Mouse (Mus musculus) gastrocnemius, postnatal 25 days (tissue): ENCODE data around the gene Ppp1r9a. TPM values are rescaled to one million over a fixed set of nuclear protein-coding genes. Genes with fewer than 3 reads are reported as not detected.

Source experiments
- DNase-seq: peaks from one replicate; pipeline ENCODE4 v3.0.0; 2022
- total RNA-seq, 2 experiments: library from RNA; stranded (reverse); gene quantifications; 1 replicate in 1 of 2; 2 replicates in 1 of 2; pipeline ENCODE4 v1.2.3; 2021

Gene Ppp1r9a
- total RNA-seq, 2 experiments from 2014 or later: 3.2 to 4.0 TPM

DNA sequence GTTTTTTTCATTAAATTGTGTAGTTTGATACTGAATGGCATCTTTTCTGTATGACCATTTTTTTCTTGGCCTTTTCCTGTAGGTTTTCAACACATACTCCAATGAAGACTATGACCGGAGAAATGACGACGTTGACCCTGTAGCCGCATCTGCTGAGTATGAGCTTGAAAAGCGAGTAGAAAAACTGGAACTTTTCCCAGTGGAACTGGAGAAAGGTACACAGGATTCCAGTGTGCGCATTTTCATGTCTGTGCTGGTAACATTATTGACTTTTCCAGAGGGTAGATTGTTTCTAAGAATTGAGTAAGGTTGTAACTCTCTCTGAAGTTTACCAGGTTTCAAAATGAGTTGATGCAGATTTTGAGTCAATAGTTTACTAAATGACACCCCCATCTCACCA, 143.1 kb downstream of the Ppp1r9a start:
- no peak for DNase-seq

DNA sequence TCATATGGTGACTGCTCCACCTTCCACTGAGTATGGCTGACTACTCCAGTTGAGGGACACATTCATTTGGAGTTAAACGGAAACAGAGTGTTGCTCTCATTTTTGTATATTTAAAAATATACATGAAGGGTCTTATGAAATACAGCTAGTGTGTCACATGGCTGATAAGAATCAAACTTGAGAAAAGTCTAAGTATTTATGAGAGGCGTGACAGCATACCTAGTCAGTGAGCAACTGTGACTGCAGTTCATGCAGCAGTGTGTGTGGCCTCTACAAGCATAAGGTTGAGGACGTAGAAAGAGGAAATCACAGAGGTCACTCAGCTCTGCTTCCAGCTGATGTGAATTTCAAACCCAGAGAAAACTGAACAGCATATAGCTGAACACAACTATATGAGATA, 145.3 kb downstream of the Ppp1r9a start:
- DNase-seq: no peak

DNA sequence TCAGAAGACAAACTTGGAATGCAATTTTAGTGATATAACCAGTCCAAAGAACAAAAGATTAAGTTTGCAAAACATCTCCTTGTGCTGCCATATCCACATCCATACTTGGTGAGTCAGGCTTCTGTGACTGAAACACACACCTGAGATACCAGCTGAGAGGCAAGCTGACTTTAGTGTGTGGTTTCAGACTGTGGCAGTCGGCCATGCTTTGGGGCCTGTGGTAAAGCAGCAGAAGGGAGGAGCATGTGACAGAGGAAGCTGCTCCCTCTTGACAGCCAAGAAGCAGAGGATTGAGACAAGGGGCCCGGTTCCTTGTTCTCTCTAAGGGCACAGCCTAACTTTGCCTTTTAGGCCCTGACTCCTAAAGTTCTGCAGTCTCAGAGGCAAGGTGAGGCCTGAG, 149.6 kb downstream of the Ppp1r9a start:
- no peak for DNase-seq

DNA sequence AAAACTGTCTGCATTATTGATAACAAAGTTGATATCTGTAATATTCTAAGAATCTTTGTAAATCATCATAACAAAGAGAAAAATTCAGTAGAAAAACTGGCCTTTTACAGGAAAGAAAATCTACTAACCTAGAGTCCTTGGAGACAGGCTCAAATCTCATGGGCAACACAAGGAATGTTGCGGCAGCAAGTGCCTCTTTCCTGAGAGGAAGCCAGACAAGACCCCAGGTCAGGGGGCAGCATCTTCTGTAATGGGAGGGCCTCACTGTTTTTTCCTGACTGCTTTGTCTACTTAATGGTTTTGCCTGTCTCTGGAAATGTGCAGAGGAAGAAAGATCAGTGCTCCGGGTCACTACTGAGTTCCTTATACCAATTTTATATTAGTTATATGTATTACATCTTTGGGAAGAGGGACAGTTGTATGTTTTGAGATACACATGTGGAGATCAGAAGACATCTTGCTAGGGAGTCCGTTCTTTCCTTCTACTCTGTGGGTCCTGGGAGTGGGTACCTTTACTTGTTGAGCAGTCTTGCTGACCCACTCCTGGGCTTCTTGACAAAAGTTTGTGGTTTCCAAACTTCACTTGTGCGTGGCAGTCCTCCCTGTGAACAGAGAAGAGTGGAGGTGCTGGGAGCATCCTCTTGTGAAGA, 151.9 kb downstream of the Ppp1r9a start:
- DNase-seq: no peak

DNA sequence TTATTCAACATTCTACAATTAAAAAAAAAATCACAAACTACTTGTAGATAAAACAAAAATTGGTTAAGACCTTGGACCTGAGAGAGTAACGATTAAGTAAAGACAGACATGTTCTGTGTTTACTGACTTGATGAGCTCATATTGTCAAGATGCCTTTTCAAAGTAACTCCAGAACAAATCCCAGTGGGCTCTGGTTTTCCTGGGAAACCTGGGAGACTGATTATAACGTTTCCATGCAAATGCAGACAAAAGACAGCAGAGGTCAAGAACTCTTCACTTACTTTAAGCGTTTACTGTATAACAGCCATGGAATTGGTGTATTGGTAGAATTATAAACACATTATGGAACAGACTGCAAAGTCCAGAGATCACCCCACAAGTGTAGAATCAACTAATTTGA, 172.0 kb downstream of the Ppp1r9a start:
- no peak for DNase-seq

DNA sequence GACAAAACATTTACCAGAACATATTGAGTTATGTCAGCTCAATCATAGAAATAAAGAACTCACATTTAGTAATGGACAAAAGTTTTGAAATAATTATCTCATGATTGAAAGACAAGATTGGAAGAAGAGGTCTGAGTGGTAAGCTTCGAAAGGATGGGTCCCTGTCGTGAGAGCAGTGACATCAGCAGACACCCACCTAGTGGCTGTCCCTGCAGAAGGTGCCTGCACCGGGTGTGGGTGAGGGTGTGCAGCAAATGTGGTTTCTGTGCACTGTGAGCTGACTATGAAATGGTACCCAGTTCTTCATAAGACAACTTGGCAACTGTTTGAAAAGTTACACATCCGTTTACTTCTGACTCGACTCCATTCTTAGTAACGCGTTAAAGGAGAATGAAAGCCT, 173.0 kb downstream of the Ppp1r9a start:
- DNase-seq: no peak

DNA sequence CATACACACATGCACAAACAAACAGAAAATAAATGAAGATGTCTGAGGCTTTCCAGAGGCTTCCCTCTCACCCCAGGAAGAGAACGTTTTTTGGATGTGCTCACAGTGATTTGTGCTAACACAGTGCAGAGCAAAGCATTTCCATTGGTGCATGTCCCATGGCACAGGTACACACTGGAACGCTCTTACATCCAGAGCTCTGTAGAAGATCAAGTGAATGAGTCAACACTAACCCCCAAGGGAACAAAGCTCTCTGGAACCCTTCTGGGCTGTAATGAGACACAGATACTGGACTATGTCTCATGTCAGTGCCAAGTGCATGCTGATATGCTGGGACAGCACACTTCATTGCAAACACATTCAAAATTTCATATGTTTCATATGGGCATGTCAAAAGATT, 175.3 kb downstream of the Ppp1r9a start:
- DNase-seq: no peak

DNA sequence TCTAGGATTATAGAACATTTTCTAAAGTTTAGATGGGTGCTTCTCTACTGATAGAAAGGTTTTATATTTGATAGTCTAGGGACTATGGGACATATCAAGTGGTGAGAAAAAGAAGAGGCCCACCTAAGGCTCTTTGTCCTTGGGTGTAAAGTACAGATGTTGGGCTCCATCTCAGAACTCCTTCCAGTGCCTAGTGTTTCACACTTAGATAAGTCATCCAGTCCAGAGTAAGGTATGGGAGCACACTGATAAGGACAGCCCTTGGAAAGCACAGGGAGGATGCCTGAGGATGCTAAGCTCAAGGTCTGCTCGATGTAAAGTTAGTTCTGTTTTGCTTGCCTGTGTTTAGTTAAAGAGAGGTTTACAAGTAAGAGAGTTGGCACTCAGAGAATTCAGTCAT, 176.4 kb downstream of the Ppp1r9a start:
- no peak for DNase-seq

DNA sequence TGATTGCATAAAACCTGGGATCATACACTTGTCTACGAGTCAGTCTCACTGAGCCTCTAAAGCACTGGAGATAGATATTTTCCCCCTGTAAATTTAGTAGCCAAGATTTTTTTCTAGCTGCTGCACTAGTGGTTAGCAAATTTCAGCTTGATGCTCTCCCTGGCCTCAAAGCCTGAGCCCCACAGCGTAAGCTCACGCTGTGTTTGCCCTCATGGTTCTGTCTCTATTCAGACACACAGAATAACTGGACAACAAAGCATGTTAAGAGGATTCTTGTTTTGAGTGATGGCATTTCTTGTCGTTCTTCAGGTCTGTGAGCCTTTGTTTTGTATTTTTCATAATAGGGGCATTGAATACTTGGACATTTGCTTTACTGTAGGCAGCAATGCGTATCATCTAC, 177.4 kb downstream of the Ppp1r9a start:
- no peak for DNase-seq

DNA sequence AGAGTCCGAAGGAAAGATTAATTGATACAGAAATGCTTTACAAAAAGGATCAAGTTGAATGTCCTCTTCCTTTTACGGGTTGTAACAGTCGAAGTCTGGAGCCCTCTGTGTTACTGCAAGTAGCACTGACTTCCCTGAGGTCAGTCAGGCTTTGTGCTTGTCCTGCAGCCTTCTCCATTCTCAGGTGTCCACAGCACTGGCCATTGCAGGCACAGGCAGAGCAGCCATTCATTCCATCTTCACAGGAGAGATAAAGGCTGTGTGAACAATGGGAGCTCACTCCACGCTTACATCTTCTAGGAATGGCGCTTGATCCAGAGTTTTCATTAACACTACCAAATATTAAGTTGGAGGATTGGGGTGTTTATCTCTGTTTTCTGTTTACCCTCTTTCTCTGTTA, 177.8 kb downstream of the Ppp1r9a start:
- no peak for DNase-seq

DNA sequence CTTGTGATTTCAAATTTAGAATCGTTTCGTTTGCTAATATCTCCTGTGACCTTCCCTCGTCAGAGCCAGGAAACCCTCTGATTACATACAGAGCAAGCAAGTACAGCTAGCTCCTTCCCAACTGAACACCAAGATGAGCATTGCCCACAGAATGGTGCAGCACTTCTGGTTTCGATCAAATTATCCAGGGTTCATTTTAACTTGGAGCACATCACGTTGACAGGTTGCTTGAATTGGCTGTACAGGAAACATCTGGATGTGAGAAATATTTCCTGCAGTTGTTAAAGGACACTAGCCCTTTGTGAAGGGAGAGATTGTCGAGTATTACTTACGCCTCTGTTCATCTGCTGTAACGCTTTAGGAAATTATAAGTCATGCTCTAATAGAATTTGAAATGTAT, 178.4 kb downstream of the Ppp1r9a start:
- DNase-seq: no peak

DNA sequence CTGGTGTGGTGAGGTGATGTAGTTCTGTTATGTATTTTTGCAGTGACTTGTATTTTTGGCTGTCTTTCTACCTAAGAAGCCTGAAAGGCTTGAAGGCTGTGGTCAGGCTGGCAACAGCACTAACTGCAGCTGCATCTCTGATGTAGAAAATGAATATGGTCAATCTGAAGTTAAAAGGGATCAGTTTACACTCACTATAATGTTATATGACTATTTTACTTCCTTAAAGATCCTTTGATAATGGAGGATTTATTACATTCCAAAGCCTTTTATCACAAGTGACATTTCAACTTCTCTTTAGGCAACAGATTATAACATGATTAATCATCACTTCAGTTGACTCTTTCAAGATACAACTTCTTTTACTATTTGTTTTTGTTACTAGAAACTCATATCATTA, 179.4 kb downstream of the Ppp1r9a start:
- no peak for DNase-seq

DNA sequence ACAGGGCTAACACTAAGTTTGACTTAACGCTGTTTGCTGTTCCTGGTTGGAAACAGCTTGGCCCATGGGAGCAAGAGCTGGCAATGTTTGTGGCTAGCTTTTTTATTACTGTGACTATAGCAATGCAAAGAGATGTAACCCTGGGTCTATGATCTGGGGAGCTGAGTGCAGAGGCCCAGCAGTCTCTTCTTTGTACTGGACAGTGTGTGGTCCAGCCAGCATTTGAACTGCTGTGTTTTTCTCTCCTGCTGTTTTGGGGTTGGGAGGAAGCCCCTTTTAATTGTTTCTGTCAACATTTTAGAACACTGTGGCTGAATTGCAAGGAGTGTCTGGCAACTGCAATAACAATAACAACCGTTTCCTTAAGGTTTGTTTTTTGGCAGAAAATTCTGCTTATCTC, 180.0 kb downstream of the Ppp1r9a start:
- DNase-seq: no peak

DNA sequence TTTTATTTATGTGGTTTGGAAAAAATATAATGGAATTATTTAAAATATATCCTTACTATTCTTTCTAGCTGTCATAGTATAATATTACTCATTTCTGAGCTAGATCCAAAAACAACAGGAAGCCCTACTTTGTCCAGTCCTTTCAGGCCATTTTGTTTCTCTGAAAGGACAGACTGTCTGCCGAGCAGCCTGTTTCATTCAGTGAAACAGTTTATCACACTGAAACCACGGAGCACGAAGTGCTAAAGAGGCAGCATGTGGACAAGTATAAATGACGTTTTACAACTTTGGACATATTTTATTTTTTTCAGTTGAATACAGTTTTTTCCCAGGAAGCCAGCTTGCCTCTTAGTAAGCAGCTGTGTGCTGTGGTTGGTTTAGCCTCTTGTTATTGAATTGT, 181.2 kb downstream of the Ppp1r9a start:
- no peak for DNase-seq

DNA sequence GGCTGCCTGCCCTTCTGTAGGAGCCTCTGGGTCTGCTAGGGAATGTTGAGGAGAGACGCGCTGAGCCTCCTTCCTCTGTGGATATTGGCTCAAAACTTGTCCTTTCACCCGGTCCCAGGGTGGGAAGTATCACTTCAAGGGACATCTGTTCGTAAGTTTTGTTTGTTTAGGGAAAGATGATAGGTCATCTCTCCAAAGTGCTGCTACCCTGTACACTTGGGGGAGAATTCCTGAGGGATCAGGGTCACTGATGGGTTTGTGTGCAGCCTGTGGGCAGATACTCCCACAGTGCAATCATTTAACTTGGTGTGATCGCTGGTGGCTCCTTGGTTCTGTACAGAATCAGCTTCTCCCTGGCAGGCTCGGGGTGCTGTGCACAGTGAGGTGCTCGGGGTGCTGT, 189.2 kb downstream of the Ppp1r9a start:
- no peak for DNase-seq

DNA sequence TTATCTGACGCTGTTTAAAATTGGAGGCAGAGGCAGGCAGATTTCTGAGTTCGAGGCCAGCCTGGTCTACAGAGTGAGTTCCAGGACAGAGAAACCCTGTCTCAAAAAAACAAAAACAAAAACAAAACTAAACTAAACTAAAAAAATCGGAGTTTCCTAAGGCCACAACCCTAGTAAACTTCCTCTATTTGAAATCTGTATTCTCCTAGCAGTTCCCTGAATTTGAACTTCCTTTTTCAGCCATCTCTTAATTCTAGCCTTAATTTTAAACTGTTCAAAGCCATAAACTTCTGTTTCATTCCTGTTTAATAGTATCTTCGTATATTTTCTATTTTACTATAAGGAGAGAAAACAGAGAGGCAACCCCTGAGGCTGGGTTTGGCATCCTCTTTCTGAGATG, 190.1 kb downstream of the Ppp1r9a start:
- DNase-seq: no peak

DNA sequence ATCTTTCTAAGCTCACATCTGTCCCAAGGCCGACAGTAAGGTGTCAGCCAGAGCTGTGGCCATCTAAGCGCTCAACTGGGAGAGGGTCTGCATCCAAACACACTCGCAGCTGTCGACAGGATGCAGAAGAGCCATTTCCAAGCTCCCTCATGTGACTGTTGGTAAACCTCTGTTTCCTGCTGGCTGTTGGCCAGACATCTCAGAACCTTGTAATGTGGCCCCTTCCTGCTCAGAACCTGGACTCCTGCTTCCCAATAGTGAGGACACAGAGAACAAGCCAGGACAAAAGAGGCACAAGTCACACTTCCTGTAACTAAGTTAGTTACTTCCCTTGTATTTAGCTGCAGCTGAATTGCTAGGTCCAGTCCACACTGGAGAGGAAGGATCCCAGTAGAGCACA, 190.8 kb downstream of the Ppp1r9a start:
- peak; percentile 19 for DNase-seq

DNA sequence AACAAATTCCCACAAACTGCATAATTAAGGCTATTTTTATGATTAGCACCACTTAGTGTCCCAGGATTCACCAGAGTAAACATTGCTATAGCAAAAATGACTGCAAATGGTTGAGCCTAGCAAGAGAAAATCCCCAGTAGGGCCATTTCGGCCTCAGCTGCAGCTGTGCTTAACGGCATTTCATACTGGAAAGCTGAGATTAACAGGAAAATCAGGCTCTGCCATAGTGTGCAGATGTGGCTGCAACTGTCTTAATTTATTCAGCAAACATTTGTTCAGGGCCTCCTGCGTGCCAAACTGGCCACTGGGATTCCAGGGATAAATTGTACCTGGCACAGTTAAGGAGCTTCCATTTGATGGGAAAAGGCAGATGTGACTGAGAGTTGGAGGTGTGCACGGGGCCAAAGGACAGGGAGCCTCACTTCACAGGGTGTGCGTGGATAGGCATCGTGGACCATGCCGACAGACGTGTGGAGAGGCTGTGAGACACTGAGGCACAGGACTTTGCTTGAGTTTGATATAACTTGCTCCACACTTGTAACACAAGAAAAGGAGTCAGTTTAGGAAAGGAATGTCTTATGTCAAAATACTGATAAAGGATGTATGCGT, 192.8 kb downstream of the Ppp1r9a start:
- DNase-seq: peak; percentile 25

DNA sequence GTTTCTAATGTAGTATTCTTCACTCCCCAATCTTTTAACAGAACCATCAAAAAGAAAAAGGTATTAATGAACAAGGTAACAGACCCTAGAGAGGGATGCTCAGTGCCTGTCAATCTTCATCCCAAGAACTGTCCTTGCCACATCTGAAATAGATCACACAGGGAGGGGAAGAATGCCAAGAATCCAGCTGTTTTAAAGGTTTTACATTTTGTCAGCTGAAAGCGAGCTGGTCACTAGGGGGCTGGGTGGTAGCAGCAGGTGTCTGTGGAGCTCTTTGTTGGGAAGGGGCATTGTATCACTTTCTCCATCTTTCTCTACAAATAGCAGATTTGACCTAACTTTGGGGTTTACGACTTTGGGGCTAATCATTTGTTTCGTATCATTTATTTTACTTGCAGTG, 194.6 kb downstream of the Ppp1r9a start:
- DNase-seq: no peak

DNA sequence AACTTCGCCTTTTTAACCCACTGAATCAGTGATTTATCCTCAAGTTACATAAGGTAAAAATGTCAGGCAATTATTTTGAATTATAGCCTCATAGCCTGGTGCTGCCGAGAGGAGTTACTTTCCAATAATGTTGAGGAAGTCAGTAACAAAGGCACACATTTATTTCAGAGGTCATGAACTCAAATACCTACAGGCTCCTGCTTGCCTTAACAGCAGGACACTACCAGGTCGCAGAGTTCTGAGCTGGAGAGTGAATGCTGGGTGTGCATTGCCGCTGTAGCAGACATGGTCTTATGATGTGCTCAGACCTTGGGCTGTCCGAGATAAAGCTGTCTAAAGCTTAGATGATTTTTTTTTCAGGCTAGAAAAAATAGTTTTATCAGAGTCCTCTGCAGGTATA, 196.6 kb downstream of the Ppp1r9a start:
- no peak for DNase-seq

DNA sequence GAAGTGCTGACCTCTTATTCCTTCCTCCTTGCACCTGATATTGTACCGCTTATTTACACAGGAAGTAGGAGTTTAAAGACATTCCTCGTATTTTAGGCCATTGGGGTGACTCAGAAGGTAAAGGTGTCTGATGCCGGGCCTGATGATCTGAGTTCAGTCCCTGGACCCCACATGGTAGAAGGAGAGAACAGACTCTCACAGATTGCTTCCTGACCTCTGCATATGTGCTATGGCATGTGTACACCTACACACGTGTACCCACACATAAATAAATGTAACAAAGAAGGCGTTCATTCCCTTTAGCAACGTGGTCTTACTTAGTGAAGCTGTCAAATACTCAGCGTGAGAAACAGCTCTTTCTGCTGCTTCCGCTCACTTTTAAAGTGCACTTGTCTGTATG, 197.1 kb downstream of the Ppp1r9a start:
- no peak for DNase-seq

DNA sequence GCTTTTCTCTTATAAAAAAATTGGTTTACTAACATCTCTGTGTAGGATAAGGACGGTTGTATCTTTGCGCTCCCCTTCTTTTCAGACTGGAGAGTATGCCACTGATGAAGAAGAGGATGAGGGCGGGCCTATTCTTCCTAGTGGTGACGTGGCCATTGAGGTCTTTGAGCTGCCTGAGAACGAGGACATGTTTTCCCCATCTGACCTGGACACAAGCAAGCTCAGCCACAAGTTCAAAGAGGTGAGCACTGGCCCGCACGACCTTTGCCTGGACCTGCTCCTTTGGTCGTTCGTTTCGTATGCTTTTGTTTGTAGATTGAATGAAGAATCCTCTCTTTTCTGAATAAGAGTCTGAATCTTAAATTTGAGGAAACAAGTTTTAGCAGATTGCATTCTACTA, 197.6 kb downstream of the Ppp1r9a start:
- DNase-seq: no peak

DNA sequence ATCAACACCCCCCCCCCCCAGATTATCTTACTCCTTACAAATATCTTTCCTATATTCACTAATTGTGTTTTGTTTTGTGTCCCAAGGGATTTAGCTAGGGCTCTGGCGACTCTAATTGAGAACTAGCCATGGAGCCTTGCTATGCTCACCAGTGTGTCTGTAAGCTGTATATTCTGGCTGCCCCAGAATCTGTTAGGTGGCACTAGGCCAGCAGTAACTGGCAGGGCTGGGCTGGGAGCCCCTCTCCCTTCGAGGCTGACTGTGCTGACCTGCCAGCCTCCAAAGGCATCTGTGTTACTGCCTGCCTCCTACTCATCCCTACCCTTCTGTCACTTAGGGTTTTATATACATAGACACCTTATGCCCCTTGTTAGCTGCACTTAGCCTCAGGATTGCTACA, 200.0 kb downstream of the Ppp1r9a start:
- no peak for DNase-seq

DNA sequence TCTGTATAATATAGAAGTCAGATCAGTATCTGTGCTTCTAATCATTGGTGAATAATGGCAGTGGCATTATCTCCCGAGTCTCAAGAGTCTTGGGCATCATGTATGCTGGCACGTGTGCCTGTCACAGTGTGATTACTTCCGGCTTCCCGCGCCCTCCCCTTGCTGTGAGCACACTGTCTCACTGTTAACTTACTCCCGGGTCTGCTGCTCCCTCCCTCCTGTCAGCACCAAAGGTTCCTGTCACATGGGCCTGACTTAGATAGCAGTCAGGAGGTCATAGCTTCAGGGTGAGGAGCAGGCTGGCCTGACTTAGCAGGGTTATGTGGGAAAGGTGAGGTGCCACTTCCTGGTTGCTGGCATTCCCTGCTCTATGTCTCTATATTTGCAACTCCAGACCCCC, 201.1 kb downstream of the Ppp1r9a start:
- DNase-seq: no peak

DNA sequence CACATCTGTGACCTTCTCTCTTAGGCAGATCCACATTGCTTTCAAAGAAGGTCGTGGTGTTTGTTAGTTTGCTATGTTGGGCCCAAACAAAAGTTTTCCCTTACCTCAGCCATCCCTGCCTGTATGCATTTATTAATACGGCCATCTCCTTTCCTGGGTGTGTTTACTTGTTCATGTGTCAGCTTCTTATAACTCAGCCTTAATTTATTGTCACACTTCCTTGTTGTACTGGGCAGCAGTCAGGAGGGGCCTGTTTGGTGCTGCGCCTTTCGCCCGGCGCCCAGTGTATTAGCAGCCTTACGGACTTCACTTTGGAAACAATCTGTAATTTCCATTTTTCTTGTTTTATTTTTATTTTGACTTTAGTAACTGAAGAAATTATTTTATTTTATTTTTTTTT, 201.5 kb downstream of the Ppp1r9a start:
- no peak for DNase-seq
